Mouse (Mus musculus) adrenal gland, postnatal 10 days (tissue): ENCODE results near the gene Cd40. TPM values are rescaled to one million over a fixed set of nuclear protein-coding genes. Genes with fewer than 3 reads are reported as not detected.

Source experiments
- DNase-seq: peaks from one replicate; pipeline ENCODE4 v3.0.0; 2021; ENCODE audit warnings: mixed read lengths
- total RNA-seq, 2 experiments: library from RNA; stranded (reverse); gene quantifications; 2 replicates each; pipeline ENCODE4 v1.2.3; 2021

Cd40 gene
- total RNA-seq, 2 experiments from 2014 or later, result 2.9 to 3.3 TPM

DNA sequence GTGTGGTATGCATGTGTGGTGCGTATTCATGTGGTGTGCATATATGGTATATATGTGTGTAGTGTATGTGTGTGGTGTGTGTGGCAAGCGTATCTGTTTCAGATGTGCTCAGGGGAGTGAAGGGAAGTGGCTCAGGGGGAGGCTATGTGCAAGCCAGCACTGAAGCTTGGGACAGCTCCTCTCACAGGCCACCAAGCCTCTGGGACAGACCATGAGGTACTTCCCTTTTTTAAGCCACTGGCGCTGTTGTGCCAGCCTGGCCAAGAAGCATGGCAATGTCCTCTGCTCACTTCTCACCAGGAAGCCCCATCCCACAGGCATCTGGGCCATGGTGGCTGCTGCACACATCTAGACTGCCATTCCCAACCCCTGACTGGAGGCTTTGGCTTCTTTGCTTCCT is 47.5 kb downstream of the Cd40 start:
- DNase-seq, result no peak

DNA sequence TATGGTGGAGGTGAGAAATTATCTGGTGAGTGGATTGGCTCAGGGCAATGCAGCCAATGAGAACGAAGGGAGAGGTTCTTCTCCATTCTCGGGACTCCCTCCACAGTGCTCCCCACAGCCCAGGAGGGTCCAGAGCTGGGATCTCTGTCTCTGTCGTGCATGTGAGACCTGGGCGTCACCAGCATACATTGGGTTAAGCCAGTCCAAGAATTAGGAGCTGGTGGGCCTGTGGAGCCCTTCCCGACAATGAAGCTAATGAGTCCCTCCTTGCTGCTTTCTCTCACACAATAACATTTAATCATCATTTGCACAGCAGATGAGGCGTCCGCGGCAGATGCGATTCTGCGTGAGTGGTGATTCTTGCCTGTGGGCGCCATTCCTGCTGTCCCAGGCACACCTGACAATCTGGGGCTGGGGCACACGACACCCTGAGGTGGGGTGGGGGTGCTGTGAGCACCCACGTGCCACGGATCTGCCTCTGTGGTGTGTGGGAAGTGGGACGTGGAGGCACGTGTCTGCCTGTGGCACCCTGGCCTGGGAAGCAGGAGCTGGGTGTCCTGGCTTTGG is 50.2 kb downstream of the Cd40 start:
- no peak for DNase-seq

- DNase-seq, result no peak
These were observed 51.2 kb downstream of the Cd40 start for GRCm38 (mm10) chr2:165106585-165106984.

DNA sequence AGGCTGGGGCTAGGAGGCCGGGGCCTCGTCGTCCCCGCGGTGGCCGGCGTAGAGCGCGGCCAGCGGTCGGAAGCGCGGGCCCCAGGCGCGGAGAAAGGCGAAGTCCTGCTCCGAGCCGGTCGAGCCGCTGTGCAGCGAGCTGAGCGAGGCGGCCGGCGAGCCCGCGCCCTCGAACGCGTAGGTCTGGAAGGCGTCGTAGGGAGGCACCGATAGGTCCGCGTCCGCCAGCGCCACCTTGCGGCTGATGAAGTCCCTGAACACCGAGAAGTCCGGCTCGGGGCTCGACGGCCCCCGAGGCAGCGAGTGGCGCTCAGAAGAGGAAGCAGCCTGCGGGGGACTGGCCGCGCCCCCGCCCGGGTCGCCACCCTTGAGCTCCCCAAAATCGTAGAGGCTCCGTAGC is 56.7 kb downstream of the Cd40 start:
- peak; percentile 94 for DNase-seq

DNA sequence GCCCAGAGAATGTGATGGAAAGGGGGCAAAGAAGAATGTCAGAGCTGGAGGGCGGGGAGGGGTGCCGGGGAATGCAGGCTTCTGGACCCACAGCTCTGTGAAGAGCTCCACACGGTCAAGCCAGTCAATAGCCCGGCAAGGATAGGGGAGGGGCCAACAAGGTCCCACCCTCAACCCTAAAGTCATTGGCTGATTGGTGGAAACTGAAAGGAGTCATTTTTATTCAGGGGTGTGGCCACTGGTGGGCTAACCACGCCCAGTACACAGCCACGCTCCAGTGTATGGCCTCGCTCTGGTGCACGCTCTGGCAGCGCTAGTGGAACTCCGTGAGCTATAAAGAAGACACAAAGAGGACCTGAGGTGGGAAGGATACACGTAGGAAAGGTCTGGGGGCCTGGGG is 58.3 kb downstream of the Cd40 start:
- no peak for DNase-seq

GRCm38 (mm10) chr2:165120765-165121164 is 65.3 kb downstream of the Cd40 start:
- DNase-seq, result no peak

- peak; percentile 30 for DNase-seq
These were observed 65.9 kb downstream of the Cd40 start for GRCm38 (mm10) chr2:165121206-165121840.

Other genes starting within 250 kb of the Cd40 start
- 1 to 10 TPM; 6.9 to 8.5 TPM for gene Zswim1, start 232.9 kb upstream of the Cd40 start, total RNA-seq
- not detected for gene Spata25, start 227.1 kb upstream of the Cd40 start, total RNA-seq
- gene Ctsa, start 222.8 kb upstream of the Cd40 start, total RNA-seq, result 100 to 1,000 TPM; 100 to 103 TPM
- gene Neurl2, start 222.2 kb upstream of the Cd40 start, total RNA-seq, result 1 to 10 TPM; 3.4 to 8.0 TPM
- 10 to 100 TPM; 31.5 to 36.6 TPM for gene Pltp, start 197.9 kb upstream of the Cd40 start, total RNA-seq
- gene Pcif1, start 176.3 kb upstream of the Cd40 start, total RNA-seq, result 10 to 100 TPM; 47.1 to 55.0 TPM
- 10 to 100 TPM; 13.4 to 16.2 TPM for gene Zfp335, start 143.9 kb upstream of the Cd40 start, total RNA-seq
- 10 to 100 TPM in 1 of 2 experiments, 1 to 10 TPM in 1; 2.6 to 24.5 TPM for gene Mmp9, start 114.8 kb upstream of the Cd40 start, total RNA-seq
- 1 to 10 TPM; 4.5 to 7.7 TPM for gene Slc12a5, start 94.8 kb upstream of the Cd40 start, total RNA-seq
- 10 to 100 TPM; 29.3 to 35.9 TPM for gene Ncoa5, start 20.8 kb upstream of the Cd40 start, total RNA-seq
- not detected for gene 1700025C18Rik, start 35.1 kb downstream of the Cd40 start, total RNA-seq
- 1 to 10 TPM; 1.1 to 1.2 TPM for gene Cdh22, start 179.2 kb downstream of the Cd40 start, total RNA-seq
- gene Slc35c2, start 232.2 kb downstream of the Cd40 start, total RNA-seq, result 10 to 100 TPM; 33.0 to 34.1 TPM